Mouse (Mus musculus) spleen, adult 2 months (tissue): Measurements from ENCODE around the gene Polq. TPM values are rescaled to one million over a fixed set of nuclear protein-coding genes. Genes with fewer than 3 reads are reported as not detected.

Experiments
- DNase-seq, 2 experiments: peaks; one replicate each; pipeline versions ENCODE4 v3.0.0 to v3.0.0-alpha.2; 2012 to 2021; ENCODE audit warnings: low spot score in 2 of 2, low read depth in 1 of 2
- H3K27ac ChIP-seq: fragments of 200-500 bp; 2 replicates; pipeline ENCODE4 v1.5.1; 2012; ENCODE audit warnings: low read length, inconsistent platforms; ENCODE audit not compliant: insufficient read depth
- H3K27me3 ChIP-seq: fragments of 200-500 bp; 2 replicates; pipeline ENCODE4 v1.6.1; 2012; ENCODE audit warnings: mild to moderate bottlenecking, moderate library complexity, low read length, inconsistent platforms; ENCODE audit not compliant: control insufficient read depth, insufficient read depth
- H3K36me3 ChIP-seq: fragments of 200-500 bp; 2 replicates; pipeline ENCODE4 v1.6.1; 2012; ENCODE audit warnings: mild to moderate bottlenecking, low read length, inconsistent platforms; ENCODE audit not compliant: control insufficient read depth, insufficient read depth
- H3K4me1 ChIP-seq: fragments of 200-500 bp; 2 replicates; pipeline ENCODE4 v1.6.1; 2011; ENCODE audit warnings: inconsistent platforms; ENCODE audit not compliant: control insufficient read depth, insufficient read depth, insufficient read length
- H3K4me3 ChIP-seq: fragments of 200-500 bp; 2 replicates; pipeline ENCODE4 v1.5.1; 2011; ENCODE audit warnings: mild to moderate bottlenecking, inconsistent platforms; ENCODE audit not compliant: insufficient read depth, insufficient read length; ENCODE audit errors: extremely low read depth
- CTCF ChIP-seq: fragments of 200-500 bp; IDR thresholded peaks from 2 replicates; pipeline ENCODE4 v1.5.1; 2011; ENCODE audit warnings: mild to moderate bottlenecking, inconsistent platforms; ENCODE audit not compliant: insufficient read depth, insufficient read length, insufficient replicate concordance; ENCODE audit errors: extremely low read depth
- POLR2A ChIP-seq: fragments of 200-500 bp; IDR thresholded peaks from 2 replicates; pipeline ENCODE4 v1.6.1; 2011; ENCODE audit warnings: low read depth, low read length, inconsistent platforms
- WGBS: fragments of 180-500 bp; shearing (Covaris S2); methylation state at CpG from one replicate; pipeline ENCODE4 v1.1.7; 2018; 5-methylcytosine and 5-hydroxymethylcytosine counted together
- polyA plus RNA-seq: library from polyadenylated mRNA; depleted of rRNA; stranded (reverse); fragments of >200 nt; gene quantifications from 2 replicates; pipeline ENCODE4 v1.2.3, GENCODE M21; 2012

Polq gene
- polyA plus RNA-seq, 1 experiment = 0.53 TPM

DNA sequence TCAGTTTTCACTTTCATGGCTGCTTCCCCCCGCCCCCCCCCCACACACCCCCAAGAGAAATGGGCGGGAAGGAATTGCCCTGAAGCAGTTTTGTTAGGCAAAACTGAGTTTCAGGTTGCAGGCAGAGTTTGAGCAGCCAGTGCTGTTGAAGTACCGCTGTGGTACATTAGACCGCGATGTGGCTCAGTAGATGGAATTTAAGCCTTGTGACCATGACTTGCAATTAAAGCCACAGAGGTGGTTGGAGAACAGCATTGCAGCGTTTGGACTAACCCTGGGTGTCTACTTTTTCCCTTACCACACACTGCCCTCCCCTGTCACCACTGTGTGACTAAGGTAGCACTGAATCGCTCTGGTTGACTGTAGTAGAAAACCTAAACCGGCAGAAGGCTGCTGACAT, 22.1 kb upstream of the Polq start:
- H3K27me3 ChIP-seq = no peaks in the 10 kb centered on the region
- 16% methylated on average over 8 of the region's 8 CpGs for WGBS
- no peak for DNase-seq

DNA sequence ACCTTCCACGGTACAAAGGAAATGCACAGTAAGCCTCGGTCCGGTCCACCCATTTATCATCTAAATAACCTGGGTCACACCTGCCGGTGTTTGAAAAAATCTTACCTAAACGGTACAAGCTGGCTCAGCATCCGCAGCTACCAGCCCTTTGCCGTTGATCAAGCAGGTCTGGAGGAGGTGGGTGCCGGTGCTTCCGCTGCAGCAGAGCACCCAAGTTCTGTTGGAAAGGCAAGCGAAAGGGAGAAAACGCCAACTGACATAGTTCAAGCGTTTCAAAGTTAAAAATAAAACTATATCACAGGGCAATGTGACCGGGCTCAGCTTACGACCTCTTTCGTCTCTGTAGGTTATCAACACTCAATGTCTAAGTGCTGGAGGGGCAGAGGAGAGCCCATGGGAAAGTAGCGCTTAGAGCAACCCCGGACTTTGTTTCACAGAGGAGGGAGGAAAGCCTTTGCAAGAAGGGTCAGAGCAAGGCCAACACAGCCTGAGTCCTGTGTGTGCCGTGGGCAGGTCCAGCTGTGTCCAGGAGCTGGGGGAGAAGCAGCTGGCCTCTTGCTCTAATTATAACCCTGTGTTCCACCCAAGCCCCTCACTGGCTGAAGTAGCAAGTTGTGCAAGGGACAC, 21.5 kb upstream of the Polq start, which contains the start of gene Fbxo40:
Fbxo40 (minus strand) TSS at position 469 of the 627 bp plus-strand sequence.
- WGBS = 75% methylated on average over 18 of the region's 18 CpGs
- TF ChIP-seq POLR2A (no peak), CTCF (no peak)
- no peak for DNase-seq

More for the DNA sequence above, 22.1 kb upstream of the Polq start:
- Histone ChIP-seq H3K4me1 (peaks cover 4% of the 10 kb centered on the region; the same call in 1 of the 2 replicates), H3K4me3 (no peak overlapping the region), H3K27ac (no peak overlapping the region), H3K36me3 (no peaks in the 10 kb centered on the region)
- TF ChIP-seq POLR2A = no peak
- no peak for TF ChIP-seq CTCF

DNA sequence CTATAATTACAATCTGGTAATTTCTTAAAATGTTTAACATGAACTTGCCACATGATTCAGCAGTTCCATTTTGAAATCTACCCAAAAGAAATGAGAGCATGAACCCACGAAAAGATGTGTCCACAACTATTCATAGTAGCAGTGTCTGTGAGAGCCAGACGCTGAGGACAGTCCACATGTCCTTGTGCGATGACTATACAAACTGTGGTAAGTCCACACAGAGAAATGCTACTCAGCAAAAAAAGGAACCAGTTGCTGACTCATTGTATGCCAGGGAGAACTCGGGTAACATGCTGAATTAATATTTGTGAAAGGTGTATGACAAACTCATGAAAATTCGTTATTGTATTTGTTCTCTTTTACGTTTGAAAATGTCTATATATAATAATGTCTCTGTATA, 13.9 kb upstream of the Polq start:
- no peak overlapping the region for H3K4me3 ChIP-seq
- TF ChIP-seq CTCF (no peak), POLR2A (no peak)
- DNase-seq = no peak
- no peaks in the 10 kb centered on the region for H3K27me3 ChIP-seq
- WGBS = 39% methylated on average over 6 of the region's 6 CpGs
- no peaks in the 10 kb centered on the region for H3K4me1 ChIP-seq
- no peak overlapping the region for H3K27ac ChIP-seq
- no peaks in the 10 kb centered on the region for H3K36me3 ChIP-seq

More for the DNA sequence above, 21.5 kb upstream of the Polq start, which contains the start of gene Fbxo40:
- H3K27ac ChIP-seq = no peak within 1 kb of the TSS
- H3K27me3 ChIP-seq = no peaks in the 10 kb centered on the region
- H3K4me1 ChIP-seq = peaks cover 2% of the 10 kb centered on the region; the same call in 1 of the 2 replicates
- H3K36me3 ChIP-seq = no peaks in the 10 kb centered on the region
- H3K4me3 ChIP-seq = no peak within 1 kb of the TSS

GRCm38 (mm10) chr16:36999366-36999972, 12.1 kb upstream of the Polq start:
- Histone ChIP-seq H3K36me3 (no peaks in the 10 kb centered on the region), H3K4me1 (no peaks in the 10 kb centered on the region), H3K4me3 (no peak overlapping the region), H3K27me3 (no peaks in the 10 kb centered on the region), H3K27ac (no peak overlapping the region)
- no peak for DNase-seq
- 41% methylated on average over 9 of the region's 9 CpGs for WGBS
- TF ChIP-seq CTCF (no peak), POLR2A (no peak)

- no peaks in the 10 kb centered on the region for H3K36me3 ChIP-seq
- no peak overlapping the region for H3K27ac ChIP-seq
- WGBS = 82% methylated on average over 6 of the region's 6 CpGs
- no peak for DNase-seq
- H3K4me3 ChIP-seq = no peak overlapping the region
- H3K4me1 ChIP-seq = peaks cover 7% of the 10 kb centered on the region
- TF ChIP-seq CTCF = no peak
- TF ChIP-seq POLR2A = no peak
- no peaks in the 10 kb centered on the region for H3K27me3 ChIP-seq
Measured at GRCm38 (mm10) chr16:37009262-37009661, 2.3 kb upstream of the Polq start.

- no peak overlapping the region for H3K4me3 ChIP-seq
- no peak overlapping the region for H3K27ac ChIP-seq
- TF ChIP-seq CTCF = no peak
- no peak for TF ChIP-seq POLR2A
- H3K36me3 ChIP-seq = no peaks in the 10 kb centered on the region
- peak in 1 of 2 experiments; percentile 27 for DNase-seq
- H3K27me3 ChIP-seq = no peaks in the 10 kb centered on the region
- peaks cover 7% of the 10 kb centered on the region for H3K4me1 ChIP-seq
- WGBS = 8% methylated on average over 4 of the region's 4 CpGs
Measured at GRCm38 (mm10) chr16:37010370-37010769, 1.2 kb upstream of the Polq start.

GRCm38 (mm10) chr16:37011922-37012289, 320 bp downstream of the Polq start:
- DNase-seq = no peak
- WGBS = under 1% methylated on average over 26 of the region's 26 CpGs
- Histone ChIP-seq H3K27me3 (no peaks in the 10 kb centered on the region), H3K27ac (no peak overlapping the region), H3K4me3 (peak overlapping the region; percentile 71), H3K4me1 (peaks cover 7% of the 10 kb centered on the region), H3K36me3 (no peaks in the 10 kb centered on the region)
- TF ChIP-seq CTCF (no peak), POLR2A (no peak)
